Mouse (Mus musculus) c-Kit-positive CD71-positive TER-119-positive erythroid progenitor cells, embryonic 14.5 days (primary cell): Measurements from ENCODE around the gene Hcn1.

Experiments used
- DNase-seq: peaks from one replicate; pipeline ENCODE4 v3.0.0-alpha.2; 2013; ENCODE audit warnings: low spot score

The Hcn1 gene

GRCm38 (mm10) chr13:118026510-118026909 lies 424.4 kb downstream of the Hcn1 start:
- DNase-seq: no peak

GRCm38 (mm10) chr13:118027868-118028267 lies 425.7 kb downstream of the Hcn1 start:
- no peak for DNase-seq

- no peak for DNase-seq
Observed at GRCm38 (mm10) chr13:118028662-118029061, 426.5 kb downstream of the Hcn1 start.

- no peak for DNase-seq
Observed at GRCm38 (mm10) chr13:118029579-118029978, 427.5 kb downstream of the Hcn1 start.

- no peak for DNase-seq
Observed at GRCm38 (mm10) chr13:118035598-118035997, 433.5 kb downstream of the Hcn1 start.
